Mouse (Mus musculus): ENCODE measurements around the gene Agpat1. TPM values are rescaled to one million over a fixed set of nuclear protein-coding genes. Genes with fewer than 3 reads are reported as not detected.

Gene Agpat1
- polyA plus RNA-seq, 1 experiment from 2014 or later: 61.7 TPM

GRCm38 (mm10) chr17:34641945-34642344 lies 37.9 kb downstream of the Agpat1 start:
- H3K36me3 ChIP-seq (ENCODE audit: control insufficient read depth, insufficient read depth, low read length): 0 out of 2 replicates have a peak, but pooled peaks cover 4% of the 10 kb centered on the region
- no peaks in the 10 kb centered on the region for H3K27me3 ChIP-seq (ENCODE audit: control insufficient read depth, insufficient read depth, low read length)
- H3K9me3 ChIP-seq (ENCODE audit: control insufficient read depth, low read length): no peaks in the 10 kb centered on the region
- H3K4me1 ChIP-seq (ENCODE audit: control insufficient read depth, insufficient read depth, low read length): peaks cover 21% of the 10 kb centered on the region; the same call in 1 of the 2 replicates
- no peak overlapping the region for H3K4me3 ChIP-seq (ENCODE audit: low read length)
- no peak overlapping the region for H3K27ac ChIP-seq (ENCODE audit: low read depth, low read length)
- 85% methylated on average over 3 of the region's 3 CpGs for WGBS
- ATAC-seq (ENCODE audit: low FRiP score, low TSS enrichment): no peak
- H3K9ac ChIP-seq (ENCODE audit: low read depth, low read length): no peak overlapping the region
- no peak overlapping the region for H3K4me2 ChIP-seq (replicated peaks; ENCODE audit: low read depth, low read length)

- Histone ChIP-seq H3K27me3 (ENCODE audit: control insufficient read depth, insufficient read depth, low read length) (no peaks in the 10 kb centered on the region), H3K4me1 (ENCODE audit: control insufficient read depth, insufficient read depth, low read length) (peaks cover 27% of the 10 kb centered on the region), H3K36me3 (ENCODE audit: control insufficient read depth, insufficient read depth, low read length) (0 out of 2 replicates have a peak, but pooled peaks cover 4% of the 10 kb centered on the region), H3K4me2 (replicated peaks; ENCODE audit: low read depth, low read length) (no peak overlapping the region), H3K4me3 (ENCODE audit: low read length) (no peak overlapping the region), H3K9me3 (ENCODE audit: control insufficient read depth, low read length) (no peaks in the 10 kb centered on the region), H3K9ac (ENCODE audit: low read depth, low read length) (no peak overlapping the region), H3K27ac (ENCODE audit: low read depth, low read length) (no peak overlapping the region)
- no peak for ATAC-seq (ENCODE audit: low FRiP score, low TSS enrichment)
- WGBS: 92% methylated on average over 4 of the region's 4 CpGs
Observed at GRCm38 (mm10) chr17:34643379-34643778, 39.3 kb downstream of the Agpat1 start.

DNA sequence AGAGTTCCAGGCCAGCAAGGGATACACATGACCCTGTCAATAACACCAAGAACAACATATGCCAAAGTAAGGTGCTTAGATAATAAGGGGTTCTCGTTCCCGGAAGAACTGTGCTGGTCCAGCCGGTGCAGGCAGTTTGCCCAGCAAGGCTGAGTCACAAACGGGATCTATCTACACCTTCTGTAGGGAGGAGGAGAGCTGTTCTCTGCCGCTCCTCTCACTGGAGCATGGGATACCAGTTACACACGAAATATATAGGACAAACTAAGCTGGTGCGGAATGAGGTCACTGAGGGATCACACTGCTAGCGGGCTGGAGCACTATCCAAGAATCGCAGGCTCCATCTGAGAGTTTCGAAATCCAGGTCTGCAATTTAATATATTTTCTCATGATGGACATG lies 39.9 kb downstream of the Agpat1 start:
- H3K36me3 ChIP-seq (ENCODE audit: control insufficient read depth, insufficient read depth, low read length): peaks cover 5% of the 10 kb centered on the region; the same call in 1 of the 2 replicates
- no peak overlapping the region for H3K4me3 ChIP-seq (ENCODE audit: low read length)
- no peaks in the 10 kb centered on the region for H3K27me3 ChIP-seq (ENCODE audit: control insufficient read depth, insufficient read depth, low read length)
- H3K27ac ChIP-seq (ENCODE audit: low read depth, low read length): no peak overlapping the region
- no peak for ATAC-seq (ENCODE audit: low FRiP score, low TSS enrichment)
- no peak overlapping the region for H3K4me2 ChIP-seq (replicated peaks; ENCODE audit: low read depth, low read length)
- H3K9me3 ChIP-seq (ENCODE audit: control insufficient read depth, low read length): no peaks in the 10 kb centered on the region
- no peak overlapping the region for H3K9ac ChIP-seq (ENCODE audit: low read depth, low read length)
- 83% methylated on average over 10 of the region's 10 CpGs for WGBS
- H3K4me1 ChIP-seq (ENCODE audit: control insufficient read depth, insufficient read depth, low read length): peaks cover 27% of the 10 kb centered on the region

- peak; percentile 83 for ATAC-seq (ENCODE audit: low FRiP score, low TSS enrichment)
- Histone ChIP-seq H3K9ac (ENCODE audit: low read depth, low read length) (peak within 1 kb of the TSS; percentile 74), H3K9me3 (ENCODE audit: control insufficient read depth, low read length) (no peaks in the 10 kb centered on the region), H3K27ac (ENCODE audit: low read depth, low read length) (peak within 1 kb of the TSS; percentile 62; the same call in 1 of the 2 replicates), H3K4me1 (ENCODE audit: control insufficient read depth, insufficient read depth, low read length) (peaks cover 27% of the 10 kb centered on the region), H3K4me3 (ENCODE audit: low read length) (peak within 1 kb of the TSS; percentile 67), H3K4me2 (replicated peaks; ENCODE audit: low read depth, low read length) (peak within 1 kb of the TSS; percentile 66), H3K36me3 (ENCODE audit: control insufficient read depth, insufficient read depth, low read length) (peaks cover 11% of the 10 kb centered on the region; the same call in 1 of the 2 replicates), H3K27me3 (ENCODE audit: control insufficient read depth, insufficient read depth, low read length) (no peaks in the 10 kb centered on the region)
- under 1% methylated on average over 16 of the region's 16 CpGs for WGBS
Observed at GRCm38 (mm10) chr17:34644608-34645007, 40.5 kb downstream of the Agpat1 start, which contains the start of gene Fkbpl. TSS of gene Fkbpl (plus strand) at chr17:34644764.

DNA sequence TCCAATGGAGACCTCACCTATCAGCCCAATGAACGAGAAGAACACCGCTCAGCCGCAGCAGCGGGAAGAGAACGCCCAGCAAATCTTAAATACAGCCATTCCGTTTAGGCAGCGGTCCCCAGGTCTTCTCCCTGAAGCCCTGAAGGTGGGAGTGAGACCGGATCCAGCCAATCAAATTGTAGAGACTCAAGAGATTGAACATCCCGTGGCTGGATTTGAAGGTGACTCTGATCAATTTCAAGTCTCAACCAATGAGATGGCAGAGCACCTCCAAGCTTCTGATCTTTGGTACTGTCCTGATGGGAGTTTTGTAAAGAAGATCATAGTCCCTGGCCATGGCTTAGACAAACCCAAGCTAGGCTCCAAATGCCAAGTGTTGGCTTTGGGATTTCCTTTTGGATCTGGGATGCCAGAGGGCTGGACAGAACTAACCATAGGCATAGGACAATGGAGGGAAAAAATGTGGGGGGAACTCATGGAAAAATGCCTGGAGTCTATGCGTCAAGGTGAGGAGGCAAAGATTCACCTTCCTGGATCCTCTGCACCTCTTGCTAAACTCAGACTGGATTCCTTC lies 41.3 kb downstream of the Agpat1 start:
- H3K4me3 ChIP-seq (ENCODE audit: low read length): peak overlapping the region; percentile 67
- peak overlapping the region; percentile 66 for H3K4me2 ChIP-seq (replicated peaks; ENCODE audit: low read depth, low read length)
- WGBS: 39% methylated on average over 10 of the region's 10 CpGs
- H3K27me3 ChIP-seq (ENCODE audit: control insufficient read depth, insufficient read depth, low read length): no peaks in the 10 kb centered on the region
- ATAC-seq (ENCODE audit: low FRiP score, low TSS enrichment): no peak
- H3K9ac ChIP-seq (ENCODE audit: low read depth, low read length): peak overlapping the region; percentile 74
- H3K4me1 ChIP-seq (ENCODE audit: control insufficient read depth, insufficient read depth, low read length): peaks cover 24% of the 10 kb centered on the region
- H3K36me3 ChIP-seq (ENCODE audit: control insufficient read depth, insufficient read depth, low read length): peaks cover 16% of the 10 kb centered on the region; the same call in 1 of the 2 replicates
- H3K9me3 ChIP-seq (ENCODE audit: control insufficient read depth, low read length): no peaks in the 10 kb centered on the region
- no peak overlapping the region; the same call in 1 of the 2 replicates for H3K27ac ChIP-seq (ENCODE audit: low read depth, low read length)

- Histone ChIP-seq H3K4me3 (ENCODE audit: low read length) (no peak overlapping the region), H3K27me3 (ENCODE audit: control insufficient read depth, insufficient read depth, low read length) (no peaks in the 10 kb centered on the region), H3K4me1 (ENCODE audit: control insufficient read depth, insufficient read depth, low read length) (peaks cover 18% of the 10 kb centered on the region), H3K4me2 (replicated peaks; ENCODE audit: low read depth, low read length) (peak overlapping the region; percentile 66), H3K27ac (ENCODE audit: low read depth, low read length) (no peak overlapping the region), H3K9ac (ENCODE audit: low read depth, low read length) (no peak overlapping the region), H3K36me3 (ENCODE audit: control insufficient read depth, insufficient read depth, low read length) (peaks cover 22% of the 10 kb centered on the region; the same call in 1 of the 2 replicates), H3K9me3 (ENCODE audit: control insufficient read depth, low read length) (no peaks in the 10 kb centered on the region)
- WGBS: 91% methylated on average over 30 of the region's 30 CpGs
- no peak for ATAC-seq (ENCODE audit: low FRiP score, low TSS enrichment)
Observed at GRCm38 (mm10) chr17:34645831-34646511, 41.9 kb downstream of the Agpat1 start.

- H3K4me2 ChIP-seq (replicated peaks; ENCODE audit: low read depth, low read length): peak within 1 kb of the TSS; percentile 42
- ATAC-seq (ENCODE audit: low FRiP score, low TSS enrichment): peak; percentile 96
- 1% methylated on average over 61 of the region's 66 CpGs for WGBS
- H3K4me1 ChIP-seq (ENCODE audit: control insufficient read depth, insufficient read depth, low read length): peaks cover 12% of the 10 kb centered on the region
- H3K4me3 ChIP-seq (ENCODE audit: low read length): peak within 1 kb of the TSS; percentile 91
- H3K27ac ChIP-seq (ENCODE audit: low read depth, low read length): peak within 1 kb of the TSS; percentile 37; the same call in 1 of the 2 replicates
- no peaks in the 10 kb centered on the region for H3K27me3 ChIP-seq (ENCODE audit: control insufficient read depth, insufficient read depth, low read length)
- peaks cover 33% of the 10 kb centered on the region for H3K36me3 ChIP-seq (ENCODE audit: control insufficient read depth, insufficient read depth, low read length)
- no peaks in the 10 kb centered on the region for H3K9me3 ChIP-seq (ENCODE audit: control insufficient read depth, low read length)
- peak within 1 kb of the TSS; percentile 89 for H3K9ac ChIP-seq (ENCODE audit: low read depth, low read length)
Observed at GRCm38 (mm10) chr17:34646906-34647787, 43.1 kb downstream of the Agpat1 start, which contains the start of gene Atf6b. TSS of gene Atf6b (plus strand) at chr17:34647146.

DNA sequence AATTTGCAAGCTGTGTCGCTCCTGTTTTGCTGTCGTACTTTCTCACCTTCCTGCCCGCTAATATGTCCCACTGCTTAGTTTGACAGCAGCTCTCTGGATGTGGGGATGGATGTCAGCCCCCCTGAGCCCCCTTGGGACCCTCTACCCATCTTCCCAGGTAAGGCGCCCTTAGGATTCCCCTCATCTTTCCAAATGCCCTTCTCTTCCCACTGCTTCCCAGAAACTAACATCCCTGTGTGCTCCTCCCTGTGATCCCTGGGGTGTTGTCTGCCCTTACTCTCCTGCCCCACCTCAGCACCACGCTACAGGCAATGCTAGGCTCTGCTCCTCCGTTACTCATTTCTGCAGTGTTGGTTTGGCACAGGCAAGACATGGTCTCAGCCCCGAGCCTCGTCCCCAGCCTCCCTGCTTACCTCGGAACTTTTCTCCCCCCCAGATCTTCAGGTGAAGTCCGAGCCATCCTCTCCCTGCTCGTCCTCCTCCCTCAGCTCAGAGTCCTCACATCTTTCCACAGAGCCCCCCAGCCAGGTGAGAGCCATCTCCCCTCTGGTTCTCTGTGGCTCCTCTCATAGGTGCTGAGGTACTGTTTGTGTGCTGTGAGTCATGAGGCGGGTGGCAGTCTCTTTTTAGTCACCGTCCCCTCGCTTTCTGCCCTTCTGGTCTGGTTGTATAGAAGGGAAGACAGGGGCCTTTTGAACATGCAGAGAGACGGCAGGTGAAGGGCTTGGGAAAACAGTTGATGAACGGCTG lies 44.3 kb downstream of the Agpat1 start:
- Histone ChIP-seq H3K27ac (ENCODE audit: low read depth, low read length) (no peak overlapping the region), H3K4me3 (ENCODE audit: low read length) (peak overlapping the region; percentile 91), H3K36me3 (ENCODE audit: control insufficient read depth, insufficient read depth, low read length) (peaks cover 44% of the 10 kb centered on the region), H3K9me3 (ENCODE audit: control insufficient read depth, low read length) (no peaks in the 10 kb centered on the region), H3K4me2 (replicated peaks; ENCODE audit: low read depth, low read length) (peak overlapping the region; percentile 42), H3K27me3 (ENCODE audit: control insufficient read depth, insufficient read depth, low read length) (no peaks in the 10 kb centered on the region), H3K9ac (ENCODE audit: low read depth, low read length) (peak overlapping the region; percentile 7; the same call in 1 of the 2 replicates), H3K4me1 (ENCODE audit: control insufficient read depth, insufficient read depth, low read length) (peaks cover 12% of the 10 kb centered on the region)
- WGBS: 76% methylated on average over 16 of the region's 16 CpGs
- no peak for ATAC-seq (ENCODE audit: low FRiP score, low TSS enrichment)

All from kidney, embryonic 14.5 days (tissue).